Comparison of ENCODE assay signal across 11 mouse cellular contexts in genomic region chr6:125476090-125476489, GRCm38 (mm10). TPM values are rescaled to one million over a fixed set of nuclear protein-coding genes. Genes with fewer than 3 reads are reported as not detected.
DNase-seq lines count a peak whose midpoint lies in the region; ATAC-seq and TF ChIP-seq lines count a peak whose summit lies in the region.
"Had no signal": no experiment of that assay in that cellular context is flagged by ENCODE, and none has a peak within 500 bp of the region (broad histone marks: within the 10 kb centered on the region; RNA-seq: fewer than 3 reads in every experiment).

No protein-coding gene starts in this region.

- no peaks in the 10 kb centered on the region for H3K27me3 ChIP-seq in kidney, embryonic 15.5 days
- H3K27me3 ChIP-seq in kidney, embryonic 14.5 days (ENCODE audit: control insufficient read depth, insufficient read depth, low read length): no peaks in the 10 kb centered on the region
- H3K27me3 ChIP-seq in embryonic facial prominence, embryonic 13.5 days: no peaks in the 10 kb centered on the region
- H3K27me3 ChIP-seq in heart, embryonic 13.5 days (replicated peaks): peaks cover 33% of the 10 kb centered on the region
- H3K27me3 ChIP-seq in lung, postnatal 0 days (replicated peaks; ENCODE audit: insufficient read depth, low read length): no peaks in the 10 kb centered on the region
- H3K27me3 ChIP-seq: Patski had no signal

- H3K4me1 ChIP-seq in kidney, embryonic 15.5 days: peaks cover 74% of the 10 kb centered on the region
- H3K4me1 ChIP-seq in kidney, embryonic 14.5 days (ENCODE audit: control insufficient read depth, insufficient read depth, low read length): peaks cover 50% of the 10 kb centered on the region
- peaks cover 52% of the 10 kb centered on the region for H3K4me1 ChIP-seq in embryonic facial prominence, embryonic 13.5 days
- peaks cover 75% of the 10 kb centered on the region for H3K4me1 ChIP-seq in heart, embryonic 13.5 days
- H3K4me1 ChIP-seq in lung, postnatal 0 days (ENCODE audit: insufficient read depth, low read depth, low read length): peaks cover 36% of the 10 kb centered on the region

- H3K4me2 ChIP-seq in kidney, embryonic 15.5 days: no peak overlapping the region
- H3K4me2 ChIP-seq in kidney, embryonic 14.5 days (replicated peaks; ENCODE audit: low read depth, low read length): no peak overlapping the region
- H3K4me2 ChIP-seq in embryonic facial prominence, embryonic 13.5 days: no peak overlapping the region
- no peak overlapping the region for H3K4me2 ChIP-seq in heart, embryonic 13.5 days
- H3K4me2 ChIP-seq in lung, postnatal 0 days (replicated peaks; ENCODE audit: low read depth, low read length): no peak overlapping the region

- no peaks in the 10 kb centered on the region for H3K36me3 ChIP-seq in kidney, embryonic 15.5 days
- no peaks in the 10 kb centered on the region for H3K36me3 ChIP-seq in kidney, embryonic 14.5 days (ENCODE audit: control insufficient read depth, insufficient read depth, low read length)
- H3K36me3 ChIP-seq in embryonic facial prominence, embryonic 13.5 days: 0 out of 2 replicates have a peak, but pooled peaks cover 6% of the 10 kb centered on the region
- 0 out of 2 replicates have a peak, but pooled peaks cover 3% of the 10 kb centered on the region for H3K36me3 ChIP-seq in heart, embryonic 13.5 days
- H3K36me3 ChIP-seq in lung, postnatal 0 days (ENCODE audit: insufficient read depth, low read length): no peaks in the 10 kb centered on the region

- no peak overlapping the region for H3K4me3 ChIP-seq in kidney, embryonic 15.5 days (replicated peaks)
- H3K4me3 ChIP-seq in kidney, embryonic 14.5 days (ENCODE audit: low read length): no peak overlapping the region
- H3K4me3 ChIP-seq in embryonic facial prominence, embryonic 13.5 days: no peak overlapping the region
- no peak overlapping the region for H3K4me3 ChIP-seq in heart, embryonic 13.5 days
- no peak overlapping the region for H3K4me3 ChIP-seq in lung, postnatal 0 days (ENCODE audit: low read depth, low read length)
- H3K4me3 ChIP-seq: erythroblast, embryonic 14.5 days had no signal

- no peak overlapping the region for H3K9ac ChIP-seq in kidney, embryonic 15.5 days
- H3K9ac ChIP-seq in kidney, embryonic 14.5 days (ENCODE audit: low read depth, low read length): no peak overlapping the region
- H3K9ac ChIP-seq in embryonic facial prominence, embryonic 13.5 days: 0 out of 2 replicates have a peak overlapping the region, but pooled peaks have one; percentile 21
- H3K9ac ChIP-seq in heart, embryonic 13.5 days: no peak overlapping the region
- no peak overlapping the region for H3K9ac ChIP-seq in lung, postnatal 0 days (replicated peaks; ENCODE audit: low read depth)

- ATAC-seq in kidney, embryonic 15.5 days (replicated peaks; ENCODE audit: low FRiP score): no peak
- ATAC-seq in kidney, embryonic 14.5 days (ENCODE audit: low FRiP score, low TSS enrichment): no peak
- no peak for ATAC-seq in embryonic facial prominence, embryonic 13.5 days (ENCODE audit: insufficient number of reproducible peaks, insufficient read depth, low FRiP score, low TSS enrichment, low read depth)
- no peak for ATAC-seq in heart, embryonic 13.5 days (ENCODE audit: extremely low read depth, insufficient number of reproducible peaks, low FRiP score, low TSS enrichment)
- ATAC-seq in lung, postnatal 0 days: no peak
- ATAC-seq: Patski had no signal

- TF ChIP-seq EP300 in lung, postnatal 0 days (IDR thresholded peaks at IDR 0.05): no peak

- H3K9me3 ChIP-seq in kidney, embryonic 15.5 days (replicated peaks): no peaks in the 10 kb centered on the region
- H3K9me3 ChIP-seq in kidney, embryonic 14.5 days (ENCODE audit: control insufficient read depth, low read length): no peaks in the 10 kb centered on the region
- H3K9me3 ChIP-seq in embryonic facial prominence, embryonic 13.5 days: no peaks in the 10 kb centered on the region
- H3K9me3 ChIP-seq in heart, embryonic 13.5 days: no peaks in the 10 kb centered on the region
- H3K9me3 ChIP-seq in lung, postnatal 0 days (ENCODE audit: low read length): no peaks in the 10 kb centered on the region

- peak overlapping the region; percentile 57; the same call in 1 of the 2 replicates for H3K27ac ChIP-seq in kidney, embryonic 15.5 days
- H3K27ac ChIP-seq in kidney, embryonic 14.5 days (ENCODE audit: low read depth, low read length): no peak overlapping the region
- H3K27ac ChIP-seq in embryonic facial prominence, embryonic 13.5 days: peak overlapping the region; percentile 76
- peak overlapping the region; percentile 15; the same call in 1 of the 2 replicates for H3K27ac ChIP-seq in heart, embryonic 13.5 days (replicated peaks)
- H3K27ac ChIP-seq in lung, postnatal 0 days (ENCODE audit: low read length): peak overlapping the region; percentile 55

- TF ChIP-seq CTCF in lung, postnatal 0 days (IDR thresholded peaks at IDR 0.05): no peak

- DNase-seq in lung, postnatal 0 days (ENCODE audit: low spot score): no peak
- no peak for DNase-seq in embryo, embryonic 9.5 days (ENCODE audit: extremely low spot score)
- DNase-seq in neural tube, embryonic 10.5 days (ENCODE audit: extremely low spot score, low spot score): no peak
- DNase-seq: retina, postnatal 1 day; thymus, adult 2 months had no signal

- 50% methylated on average over 8 of the region's 8 CpGs for WGBS in kidney, embryonic 15.5 days
- 56% methylated on average over 8 of the region's 8 CpGs for WGBS in kidney, embryonic 14.5 days
- WGBS in embryonic facial prominence, embryonic 13.5 days: 35% methylated on average over 8 of the region's 8 CpGs
- WGBS in heart, embryonic 13.5 days: 46% methylated on average over 8 of the region's 8 CpGs
- 32% methylated on average over 8 of the region's 8 CpGs for WGBS in lung, postnatal 0 days

RNA-seq across cellular contexts. Expression of gene Cd9, which starts 18.5 kb away (rescaled TPM):
- 137 and 148 TPM in 2 replicates for polyA plus RNA-seq in kidney, embryonic 15.5 days (2015; fragmentation: Nextera tagmentation; extraction: Ambion mirVana)
- polyA plus RNA-seq in kidney, embryonic 14.5 days (2014; fragmentation: Nextera tagmentation; extraction: Ambion mirVana): 116 and 118 TPM in 2 replicates
- polyA plus RNA-seq in embryonic facial prominence, embryonic 13.5 days (2015; fragmentation: Nextera tagmentation; extraction: Ambion mirVana): 160 and 189 TPM in 2 replicates
- 79.6 and 84.5 TPM in 2 replicates for polyA plus RNA-seq in heart, embryonic 13.5 days (2015; fragmentation: Nextera tagmentation; extraction: Ambion mirVana)
- polyA plus RNA-seq in lung, postnatal 0 days (2015; fragmentation: Nextera tagmentation; extraction: Ambion mirVana): 962 and 974 TPM in 2 replicates
- polyA plus RNA-seq: erythroblast, embryonic 14.5 days had no signal
